Mouse (Mus musculus) forebrain, embryonic 16.5 days (tissue): Measurements from ENCODE around the gene Tmem109. TPM values are rescaled to one million over a fixed set of nuclear protein-coding genes. Genes with fewer than 3 reads are reported as not detected.

Source experiments
- ATAC-seq: fragments of 200-750 bp; cut with Nextera tagmentation; 2 replicates; pipeline ENCODE4 v1.8.0; 2017; ENCODE audit warnings: mild to moderate bottlenecking, moderate library complexity
- H3K27ac ChIP-seq: fragments of 300-500 bp; sonication (generic); 2 replicates; pipeline ENCODE4 v1.5.1; 2014; ENCODE audit warnings: low read length, control low read depth
- H3K27me3 ChIP-seq: fragments of 300-500 bp; sonication (generic); replicated peaks from 2 replicates; pipeline ENCODE4 v1.6.1; 2014; ENCODE audit warnings: low read length; ENCODE audit not compliant: control insufficient read depth, insufficient read depth
- H3K36me3 ChIP-seq: fragments of 300-500 bp; sonication (generic); 2 replicates; pipeline ENCODE4 v1.6.1; 2014; ENCODE audit not compliant: control insufficient read depth, insufficient read depth
- H3K4me1 ChIP-seq: fragments of 300-500 bp; sonication (generic); replicated peaks from 2 replicates; pipeline ENCODE4 v1.6.1; 2014; ENCODE audit warnings: low read length; ENCODE audit not compliant: control insufficient read depth, insufficient read depth
- H3K4me2 ChIP-seq: fragments of 300-500 bp; sonication (generic); 2 replicates; pipeline ENCODE4 v1.6.1; 2014; ENCODE audit warnings: mild to moderate bottlenecking, low read length, control low read depth
- H3K4me3 ChIP-seq: fragments of 300-500 bp; sonication (generic); replicated peaks from 2 replicates; pipeline ENCODE4 v1.5.1; 2014; ENCODE audit warnings: mild to moderate bottlenecking, low read length, control low read depth
- H3K9ac ChIP-seq: fragments of 300-500 bp; sonication (generic); replicated peaks from 2 replicates; pipeline ENCODE4 v1.6.1; 2014; ENCODE audit warnings: low read depth, low read length, control low read depth
- H3K9me3 ChIP-seq: fragments of 300-500 bp; sonication (generic); 2 replicates; pipeline ENCODE4 v1.6.1; 2016; ENCODE audit warnings: low read length; ENCODE audit not compliant: control insufficient read depth
- WGBS: fragments of 180-500 bp; shearing (Covaris S2); extraction: QIAGEN DNeasy Blood & Tissue Kit; methylation state at CpG from one replicate; pipeline ENCODE4 v1.1.7; 2014; 5-methylcytosine and 5-hydroxymethylcytosine counted together
- polyA plus RNA-seq: library from polyadenylated mRNA; unstranded; fragments of >200 nt; fragmentation: Nextera tagmentation; extraction: Ambion mirVana; gene quantifications from 2 replicates; pipeline ENCODE4 v1.2.1, GENCODE M21; 2015

Tmem109 gene
- polyA plus RNA-seq, 1 experiment from 2014 or later: 46.1 TPM

GRCm38 (mm10) chr19:10856520-10856919 lies 25.3 kb downstream of the Tmem109 start:
- no peak for ATAC-seq
- peaks cover 48% of the 10 kb centered on the region for H3K36me3 ChIP-seq
- WGBS: 57% methylated on average over 2 of the region's 2 CpGs

GRCm38 (mm10) chr19:10855422-10855821 lies 26.4 kb downstream of the Tmem109 start:
- peaks cover 37% of the 10 kb centered on the region for H3K36me3 ChIP-seq
- H3K27ac ChIP-seq: no peak overlapping the region

More at GRCm38 (mm10) chr19:10856520-10856919, 25.3 kb downstream of the Tmem109 start:
- no peaks in the 10 kb centered on the region for H3K27me3 ChIP-seq
- H3K4me2 ChIP-seq: no peak overlapping the region
- H3K9ac ChIP-seq: no peak overlapping the region
- no peak overlapping the region for H3K27ac ChIP-seq
- 0 out of 2 replicates have a peak, but pooled peaks cover 3% of the 10 kb centered on the region for H3K4me1 ChIP-seq
- H3K9me3 ChIP-seq: no peaks in the 10 kb centered on the region
- no peak overlapping the region for H3K4me3 ChIP-seq

GRCm38 (mm10) chr19:10847311-10848087 lies 34.3 kb downstream of the Tmem109 start:
- no peaks in the 10 kb centered on the region for H3K27me3 ChIP-seq
- no peaks in the 10 kb centered on the region for H3K9me3 ChIP-seq
- H3K36me3 ChIP-seq: no peaks in the 10 kb centered on the region
- no peak overlapping the region for H3K27ac ChIP-seq
- H3K4me3 ChIP-seq: no peak overlapping the region
- no peak for ATAC-seq
- H3K4me1 ChIP-seq: no peaks in the 10 kb centered on the region
- 26% methylated on average over 3 of the region's 3 CpGs for WGBS
- no peak overlapping the region for H3K4me2 ChIP-seq
- H3K9ac ChIP-seq: no peak overlapping the region

More at GRCm38 (mm10) chr19:10855422-10855821, 26.4 kb downstream of the Tmem109 start:
- H3K9me3 ChIP-seq: no peaks in the 10 kb centered on the region
- no peak for ATAC-seq
- H3K4me1 ChIP-seq: 0 out of 2 replicates have a peak, but pooled peaks cover 3% of the 10 kb centered on the region
- H3K4me3 ChIP-seq: no peak overlapping the region
- no peak overlapping the region for H3K9ac ChIP-seq
- WGBS: 87% methylated on average over 3 of the region's 3 CpGs
- no peaks in the 10 kb centered on the region for H3K27me3 ChIP-seq
- H3K4me2 ChIP-seq: no peak overlapping the region

GRCm38 (mm10) chr19:10846150-10846549 lies 35.7 kb downstream of the Tmem109 start:
- ATAC-seq: no peak
- WGBS: 78% methylated on average over 7 of the region's 7 CpGs
- no peak overlapping the region for H3K27ac ChIP-seq

GRCm38 (mm10) chr19:10845454-10845853 lies 36.3 kb downstream of the Tmem109 start:
- H3K9me3 ChIP-seq: no peaks in the 10 kb centered on the region
- H3K4me3 ChIP-seq: no peak overlapping the region
- H3K9ac ChIP-seq: no peak overlapping the region
- H3K4me1 ChIP-seq: no peaks in the 10 kb centered on the region
- no peaks in the 10 kb centered on the region for H3K36me3 ChIP-seq
- H3K4me2 ChIP-seq: no peak overlapping the region
- H3K27me3 ChIP-seq: no peaks in the 10 kb centered on the region
- ATAC-seq: no peak
- WGBS: 80% methylated on average over 3 of the region's 3 CpGs
- no peak overlapping the region for H3K27ac ChIP-seq

More at GRCm38 (mm10) chr19:10846150-10846549, 35.7 kb downstream of the Tmem109 start:
- no peaks in the 10 kb centered on the region for H3K9me3 ChIP-seq
- H3K4me2 ChIP-seq: no peak overlapping the region
- no peak overlapping the region for H3K4me3 ChIP-seq
- H3K4me1 ChIP-seq: no peaks in the 10 kb centered on the region
- H3K9ac ChIP-seq: no peak overlapping the region
- no peaks in the 10 kb centered on the region for H3K36me3 ChIP-seq
- no peaks in the 10 kb centered on the region for H3K27me3 ChIP-seq

GRCm38 (mm10) chr19:10844206-10844605 lies 37.6 kb downstream of the Tmem109 start:
- no peak for ATAC-seq
- Histone ChIP-seq H3K27me3 (no peaks in the 10 kb centered on the region), H3K27ac (no peak overlapping the region), H3K36me3 (no peaks in the 10 kb centered on the region), H3K4me2 (no peak overlapping the region), H3K4me3 (no peak overlapping the region), H3K4me1 (no peaks in the 10 kb centered on the region), H3K9ac (no peak overlapping the region), H3K9me3 (no peaks in the 10 kb centered on the region)
- WGBS: 89% methylated on average over 5 of the region's 5 CpGs

- no peak overlapping the region for H3K27ac ChIP-seq
- no peak overlapping the region for H3K4me2 ChIP-seq
- no peaks in the 10 kb centered on the region for H3K4me1 ChIP-seq
- H3K9me3 ChIP-seq: no peaks in the 10 kb centered on the region
- no peaks in the 10 kb centered on the region for H3K27me3 ChIP-seq
- WGBS: 63% methylated on average over 24 of the region's 24 CpGs
- no peaks in the 10 kb centered on the region for H3K36me3 ChIP-seq
- no peak overlapping the region for H3K4me3 ChIP-seq
- H3K9ac ChIP-seq: no peak overlapping the region
- ATAC-seq: no peak
Observed at GRCm38 (mm10) chr19:10842914-10843313, 38.9 kb downstream of the Tmem109 start.

GRCm38 (mm10) chr19:10841721-10842626 lies 39.8 kb downstream of the Tmem109 start:
- no peak for ATAC-seq
- Histone ChIP-seq H3K9me3 (no peaks in the 10 kb centered on the region), H3K27me3 (no peaks in the 10 kb centered on the region), H3K36me3 (no peaks in the 10 kb centered on the region), H3K4me3 (no peak overlapping the region), H3K4me2 (no peak overlapping the region), H3K4me1 (no peaks in the 10 kb centered on the region), H3K27ac (no peak overlapping the region), H3K9ac (no peak overlapping the region)
- WGBS: 76% methylated on average over 16 of the region's 16 CpGs
